Comparison of ENCODE assay signal across 8 mouse cellular contexts in the genomic region with DNA sequence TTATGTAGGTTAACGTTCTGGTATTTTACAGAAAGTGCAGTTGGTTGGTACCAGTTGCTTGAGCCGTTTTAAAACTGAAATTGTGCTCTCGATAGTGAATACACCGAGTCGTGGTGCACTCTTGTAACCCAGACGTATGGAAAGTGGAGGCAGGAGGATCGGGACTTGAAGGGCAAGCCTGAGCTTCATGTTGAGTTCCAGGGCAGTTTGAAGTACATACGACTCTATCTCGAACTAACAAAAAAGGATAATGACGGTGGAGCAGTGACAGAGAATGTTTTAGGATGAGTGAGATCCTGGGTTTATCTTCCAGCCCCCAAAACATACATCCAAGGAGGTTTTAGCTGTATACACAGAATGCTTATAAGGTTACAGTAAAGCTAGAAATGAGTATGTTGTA. TPM values are rescaled to one million over a fixed set of nuclear protein-coding genes. Genes with fewer than 3 reads are reported as not detected.
DNase-seq lines count a peak whose midpoint lies in the region; ATAC-seq and TF ChIP-seq lines count a peak whose summit lies in the region.

No protein-coding gene starts in this region.

- WGBS in limb, embryonic 13.5 days: 14% methylated on average over 10 of the region's 10 CpGs
- WGBS in stomach, embryonic 15.5 days: 7% methylated on average over 10 of the region's 10 CpGs

- no peaks in the 10 kb centered on the region for H3K9me3 ChIP-seq in limb, embryonic 13.5 days
- no peaks in the 10 kb centered on the region for H3K9me3 ChIP-seq in stomach, embryonic 15.5 days

- H3K36me3 ChIP-seq in limb, embryonic 13.5 days: no peaks in the 10 kb centered on the region
- no peaks in the 10 kb centered on the region for H3K36me3 ChIP-seq in stomach, embryonic 15.5 days

- H3K4me3 ChIP-seq in embryonic fibroblast, embryonic 13.5 days (ENCODE audit: insufficient read depth, low read length): peak overlapping the region; percentile 99
- H3K4me3 ChIP-seq in limb, embryonic 13.5 days: peak overlapping the region; percentile 77
- peak overlapping the region; percentile 78 for H3K4me3 ChIP-seq in stomach, embryonic 15.5 days (replicated peaks)

- peak; percentile 30 for DNase-seq in spleen, adult 12 weeks (ENCODE audit: low spot score)
- DNase-seq in spleen, adult 18-20 months: no peak
- no peak for DNase-seq in yolk sac, embryonic 10.5 days (ENCODE audit: low spot score)
- no peak for DNase-seq in urinary bladder, postnatal 25 days (ENCODE audit: low spot score)
- DNase-seq in cerebellum, adult 11-12 months: no peak

- no peaks in the 10 kb centered on the region for H3K4me1 ChIP-seq in embryonic fibroblast, embryonic 13.5 days (ENCODE audit: control insufficient read depth, insufficient read depth, low read length)
- peaks cover 14% of the 10 kb centered on the region for H3K4me1 ChIP-seq in limb, embryonic 13.5 days
- no peaks in the 10 kb centered on the region for H3K4me1 ChIP-seq in stomach, embryonic 15.5 days

- H3K27ac ChIP-seq in embryonic fibroblast, embryonic 13.5 days (ENCODE audit: insufficient read depth, low read length): no peak overlapping the region
- no peak overlapping the region for H3K27ac ChIP-seq in limb, embryonic 13.5 days
- 0 out of 2 replicates have a peak overlapping the region, but pooled peaks have one; percentile 51 for H3K27ac ChIP-seq in stomach, embryonic 15.5 days

- no peak for TF ChIP-seq CTCF in embryonic fibroblast, embryonic 13.5 days (IDR thresholded peaks at IDR 0.05; ENCODE audit: borderline replicate concordance, insufficient read depth, low read length)

- no peaks in the 10 kb centered on the region for H3K27me3 ChIP-seq in limb, embryonic 13.5 days
- H3K27me3 ChIP-seq in stomach, embryonic 15.5 days (replicated peaks): no peaks in the 10 kb centered on the region

- H3K9ac ChIP-seq in limb, embryonic 13.5 days: peak overlapping the region; percentile 87
- H3K9ac ChIP-seq in stomach, embryonic 15.5 days: peak overlapping the region; percentile 82; the same call in 1 of the 2 replicates

- H3K4me2 ChIP-seq in limb, embryonic 13.5 days (replicated peaks): peak overlapping the region; percentile 79
- peak overlapping the region; percentile 64 for H3K4me2 ChIP-seq in stomach, embryonic 15.5 days

- no peak for ATAC-seq in limb, embryonic 13.5 days (ENCODE audit: low FRiP score, low read depth)
- no peak for ATAC-seq in stomach, embryonic 15.5 days (ENCODE audit: insufficient read depth, low FRiP score, low read depth)

- TF ChIP-seq POLR2A in embryonic fibroblast, embryonic 13.5 days (IDR thresholded peaks at IDR 0.05; ENCODE audit: low read depth, low read length): no peak

RNA-seq across cellular contexts. Expression of a gene that starts 0.9 kb away (rescaled TPM):
- 26.9 and 30.0 TPM in 2 replicates for polyA plus RNA-seq in embryonic fibroblast, embryonic 13.5 days (2011; ENCODE audit: insufficient read length, low read depth, missing spikeins)
- polyA plus RNA-seq in limb, embryonic 13.5 days (2015; fragmentation: Nextera tagmentation; extraction: Ambion mirVana): 46.3 and 46.8 TPM in 2 replicates
- polyA plus RNA-seq in stomach, embryonic 15.5 days (2015; fragmentation: Nextera tagmentation; extraction: Ambion mirVana): 34.3 and 36.1 TPM in 2 replicates
